Mouse (Mus musculus) erythroblast, embryonic 14.5 days (primary cell): ENCODE measurements around the gene Sccpdh.

Source experiments
- GATA1 ChIP-seq: IDR thresholded peaks from 2 replicates; pipeline ENCODE4 v1.6.1; 2012; ENCODE audit warnings: low read length, inconsistent platforms, mixed read lengths
- TAL1 ChIP-seq: IDR thresholded peaks from 3 replicates; pipeline ENCODE4 v1.6.1; 2012; ENCODE audit warnings: low read length, inconsistent platforms, mixed read lengths

- TF ChIP-seq TAL1 (no peak), GATA1 (no peak)
These were observed 9.0 kb downstream of the Sccpdh start for GRCm38 (mm10) chr1:179677031-179677430.
